Mouse (Mus musculus): ENCODE data around the gene Trpc4.

Gene Trpc4

GRCm38 (mm10) chr3:54155639-54156315 is at the start of gene Trpc4:
Gene Trpc4, plus strand, starts transcription at chr3:54156035.
- peak in 1 of 2 experiments; percentile 20 for DNase-seq

- no peak for DNase-seq
These were observed 44.3 kb upstream of the Trpc4 start for GRCm38 (mm10) chr3:54111489-54111888.

GRCm38 (mm10) chr3:54135376-54135775 is 20.5 kb upstream of the Trpc4 start:
- DNase-seq = no peak

GRCm38 (mm10) chr3:54141376-54141775 is 14.5 kb upstream of the Trpc4 start:
- no peak for DNase-seq

GRCm38 (mm10) chr3:54154844-54155638 is 794 bp upstream of the Trpc4 start:
- no peak for DNase-seq

- DNase-seq = no peak
These were observed 623 bp downstream of the Trpc4 start for GRCm38 (mm10) chr3:54156316-54157000.

- DNase-seq = no peak
These were observed 14.9 kb downstream of the Trpc4 start for GRCm38 (mm10) chr3:54170701-54171100.

- DNase-seq = no peak
These were observed 21.5 kb downstream of the Trpc4 start for GRCm38 (mm10) chr3:54177296-54177695.

- no peak for DNase-seq
These were observed 35.3 kb downstream of the Trpc4 start for GRCm38 (mm10) chr3:54190932-54191668.

GRCm38 (mm10) chr3:54201231-54201630 is 45.4 kb downstream of the Trpc4 start:
- no peak for DNase-seq

GRCm38 (mm10) chr3:54204386-54204785 is 48.6 kb downstream of the Trpc4 start:
- DNase-seq = no peak

GRCm38 (mm10) chr3:54210112-54210511 is 54.3 kb downstream of the Trpc4 start:
- no peak for DNase-seq

GRCm38 (mm10) chr3:54211441-54211840 is 55.6 kb downstream of the Trpc4 start:
- DNase-seq = no peak

GRCm38 (mm10) chr3:54222549-54222948 is 66.7 kb downstream of the Trpc4 start:
- DNase-seq = no peak

GRCm38 (mm10) chr3:54228463-54228862 is 72.6 kb downstream of the Trpc4 start:
- no peak for DNase-seq

- peak in 1 of 2 experiments; percentile 23 for DNase-seq
These were observed 83.1 kb downstream of the Trpc4 start for GRCm38 (mm10) chr3:54238891-54239290.

GRCm38 (mm10) chr3:54239426-54239825 is 83.6 kb downstream of the Trpc4 start:
- DNase-seq = no peak

- DNase-seq = no peak
These were observed 87.3 kb downstream of the Trpc4 start for GRCm38 (mm10) chr3:54243136-54243535.

GRCm38 (mm10) chr3:54244729-54245465 is 89.1 kb downstream of the Trpc4 start:
- DNase-seq = no peak

GRCm38 (mm10) chr3:54246416-54246815 is 90.6 kb downstream of the Trpc4 start:
- DNase-seq = no peak

GRCm38 (mm10) chr3:54249311-54249710 is 93.5 kb downstream of the Trpc4 start:
- no peak for DNase-seq

- no peak for DNase-seq
These were observed 111.1 kb downstream of the Trpc4 start for GRCm38 (mm10) chr3:54266943-54267342.

All from lung, postnatal 4 days (tissue).